Mouse (Mus musculus): ENCODE results near the gene Prss34. TPM values are rescaled to one million over a fixed set of nuclear protein-coding genes. Genes with fewer than 3 reads are reported as not detected.

Gene Prss34
- polyA plus RNA-seq, 1 experiment from 2014 or later = 0.13 TPM

GRCm38 (mm10) chr17:25320819-25321218, 22.6 kb downstream of the Prss34 start:
- 93% methylated on average over 8 of the region's 8 CpGs for WGBS
- no peak overlapping the region for H3K4me2 ChIP-seq
- H3K4me1 ChIP-seq = no peaks in the 10 kb centered on the region
- no peak overlapping the region for H3K27ac ChIP-seq (replicated peaks)
- H3K27me3 ChIP-seq (replicated peaks) = peaks cover 2% of the 10 kb centered on the region; the same call in 1 of the 2 replicates
- H3K9me3 ChIP-seq (replicated peaks) = no peaks in the 10 kb centered on the region
- no peak overlapping the region for H3K9ac ChIP-seq (replicated peaks)
- no peak for ATAC-seq (ENCODE audit: low FRiP score)
- no peaks in the 10 kb centered on the region for H3K36me3 ChIP-seq
- H3K4me3 ChIP-seq (replicated peaks) = no peak overlapping the region

- H3K4me1 ChIP-seq = no peaks in the 10 kb centered on the region
- H3K9ac ChIP-seq (replicated peaks) = no peak overlapping the region
- H3K9me3 ChIP-seq (replicated peaks) = no peaks in the 10 kb centered on the region
- 20% methylated on average over 2 of the region's 2 CpGs for WGBS
- no peaks in the 10 kb centered on the region for H3K36me3 ChIP-seq
- no peak overlapping the region for H3K27ac ChIP-seq (replicated peaks)
- H3K4me3 ChIP-seq (replicated peaks) = no peak overlapping the region
- ATAC-seq (ENCODE audit: low FRiP score) = no peak
- H3K27me3 ChIP-seq (replicated peaks) = peaks cover 2% of the 10 kb centered on the region; the same call in 1 of the 2 replicates
- no peak overlapping the region for H3K4me2 ChIP-seq
These were observed 24.7 kb downstream of the Prss34 start for GRCm38 (mm10) chr17:25322930-25323329.

- Histone ChIP-seq H3K4me2 (no peak overlapping the region), H3K27ac (replicated peaks) (no peak overlapping the region), H3K36me3 (no peaks in the 10 kb centered on the region), H3K4me3 (replicated peaks) (no peak overlapping the region), H3K9ac (replicated peaks) (no peak overlapping the region), H3K4me1 (no peaks in the 10 kb centered on the region), H3K9me3 (replicated peaks) (no peaks in the 10 kb centered on the region), H3K27me3 (replicated peaks) (peaks cover 24% of the 10 kb centered on the region)
- WGBS = 78% methylated on average over 9 of the region's 9 CpGs
- ATAC-seq (ENCODE audit: low FRiP score) = no peak
These were observed 34.1 kb downstream of the Prss34 start for GRCm38 (mm10) chr17:25332321-25332720.

- Histone ChIP-seq H3K4me2 (no peak overlapping the region), H3K36me3 (no peaks in the 10 kb centered on the region), H3K4me3 (replicated peaks) (no peak overlapping the region), H3K9me3 (replicated peaks) (no peaks in the 10 kb centered on the region), H3K27ac (replicated peaks) (no peak overlapping the region), H3K27me3 (replicated peaks) (peaks cover 24% of the 10 kb centered on the region), H3K9ac (replicated peaks) (no peak overlapping the region), H3K4me1 (no peaks in the 10 kb centered on the region)
- ATAC-seq (ENCODE audit: low FRiP score) = no peak
- WGBS = 0% methylated on average over 8 of the region's 8 CpGs
These were observed 35.7 kb downstream of the Prss34 start for GRCm38 (mm10) chr17:25333943-25334342.

- no peaks in the 10 kb centered on the region for H3K36me3 ChIP-seq
- 86% methylated on average over 4 of the region's 4 CpGs for WGBS
- no peak overlapping the region for H3K4me3 ChIP-seq (replicated peaks)
- H3K4me2 ChIP-seq = no peak overlapping the region
- no peaks in the 10 kb centered on the region for H3K4me1 ChIP-seq
- no peaks in the 10 kb centered on the region for H3K9me3 ChIP-seq (replicated peaks)
- ATAC-seq (ENCODE audit: low FRiP score) = no peak
- no peak overlapping the region for H3K9ac ChIP-seq (replicated peaks)
- H3K27me3 ChIP-seq (replicated peaks) = peaks cover 13% of the 10 kb centered on the region
- H3K27ac ChIP-seq (replicated peaks) = no peak overlapping the region
These were observed 40.0 kb downstream of the Prss34 start for GRCm38 (mm10) chr17:25338218-25338617.

DNA sequence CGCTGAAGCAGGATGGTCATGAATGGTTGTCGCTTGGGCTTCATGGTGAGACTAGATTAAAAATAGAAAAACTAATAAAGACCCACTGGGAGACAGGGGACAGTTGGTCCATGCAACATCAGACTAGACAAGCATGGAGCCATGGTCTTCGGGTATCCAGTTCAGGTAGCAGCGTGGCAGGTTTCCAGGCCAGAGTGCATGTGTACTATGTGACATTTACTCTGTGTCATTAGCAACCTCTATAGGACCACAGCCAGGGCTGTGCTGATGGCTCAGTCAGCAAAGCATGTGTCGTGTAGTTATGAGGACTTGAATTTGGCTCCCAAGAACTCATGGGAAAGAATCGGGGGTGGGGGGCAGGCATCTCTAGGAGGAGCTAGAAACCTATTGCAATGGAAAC, 41.8 kb downstream of the Prss34 start:
- Histone ChIP-seq H3K4me1 (no peaks in the 10 kb centered on the region), H3K4me2 (no peak overlapping the region), H3K4me3 (replicated peaks) (no peak overlapping the region), H3K27ac (replicated peaks) (no peak overlapping the region), H3K36me3 (no peaks in the 10 kb centered on the region), H3K9ac (replicated peaks) (no peak overlapping the region), H3K9me3 (replicated peaks) (no peaks in the 10 kb centered on the region), H3K27me3 (replicated peaks) (peaks cover 6% of the 10 kb centered on the region; the same call in 1 of the 2 replicates)
- 88% methylated on average over 6 of the region's 6 CpGs for WGBS
- no peak for ATAC-seq (ENCODE audit: low FRiP score)

GRCm38 (mm10) chr17:25341490-25341889, 43.3 kb downstream of the Prss34 start:
- Histone ChIP-seq H3K27me3 (replicated peaks) (peaks cover 5% of the 10 kb centered on the region; the same call in 1 of the 2 replicates), H3K9me3 (replicated peaks) (no peaks in the 10 kb centered on the region), H3K4me2 (no peak overlapping the region), H3K4me3 (replicated peaks) (no peak overlapping the region), H3K36me3 (no peaks in the 10 kb centered on the region), H3K9ac (replicated peaks) (no peak overlapping the region), H3K27ac (replicated peaks) (no peak overlapping the region), H3K4me1 (no peaks in the 10 kb centered on the region)
- ATAC-seq (ENCODE audit: low FRiP score) = no peak
- WGBS = 61% methylated on average over 3 of the region's 3 CpGs

GRCm38 (mm10) chr17:25345462-25345861, 47.3 kb downstream of the Prss34 start, which contains the start of gene Tpsab1:
TSS of gene Tpsab1 (minus strand) at chr17:25345562.
- no peaks in the 10 kb centered on the region for H3K36me3 ChIP-seq
- no peaks in the 10 kb centered on the region for H3K4me1 ChIP-seq
- no peak within 1 kb of the TSS for H3K27ac ChIP-seq (replicated peaks)
- H3K4me3 ChIP-seq (replicated peaks) = no peak within 1 kb of the TSS
- no peaks in the 10 kb centered on the region; the same call in 1 of the 2 replicates for H3K27me3 ChIP-seq (replicated peaks)
- WGBS = 91% methylated on average over 4 of the region's 4 CpGs
- H3K9ac ChIP-seq (replicated peaks) = no peak within 1 kb of the TSS
- H3K9me3 ChIP-seq (replicated peaks) = no peaks in the 10 kb centered on the region
- ATAC-seq (ENCODE audit: low FRiP score) = no peak
- no peak within 1 kb of the TSS for H3K4me2 ChIP-seq

Other genes with a start within 250 kb of the Prss34 start
- 11.4 and 13.3 TPM in 2 replicates for gene Tmem204, start 214.8 kb upstream of the Prss34 start, polyA plus RNA-seq (2015; fragmentation: Nextera tagmentation; extraction: Ambion mirVana)
- 56.5 and 57.6 TPM in 2 replicates for gene Telo2, start 182.4 kb upstream of the Prss34 start, polyA plus RNA-seq (2015; fragmentation: Nextera tagmentation; extraction: Ambion mirVana)
- gene Ptx4, start 177.6 kb upstream of the Prss34 start, polyA plus RNA-seq (2015; fragmentation: Nextera tagmentation; extraction: Ambion mirVana) = 0.13 TPM in 1 of 2 replicates, not detected in the other
- gene Clcn7, start 165.0 kb upstream of the Prss34 start, polyA plus RNA-seq (2015; fragmentation: Nextera tagmentation; extraction: Ambion mirVana) = 25.1 and 28.7 TPM in 2 replicates
- gene Ccdc154, start 135.9 kb upstream of the Prss34 start, polyA plus RNA-seq (2015; fragmentation: Nextera tagmentation; extraction: Ambion mirVana) = not detected in 2 replicates
- not detected in 2 replicates for gene Gm38655, start 122.9 kb upstream of the Prss34 start, polyA plus RNA-seq (2015; fragmentation: Nextera tagmentation; extraction: Ambion mirVana)
- 31.5 and 31.7 TPM in 2 replicates for gene BC003965, start 113.8 kb upstream of the Prss34 start, polyA plus RNA-seq (2015; fragmentation: Nextera tagmentation; extraction: Ambion mirVana)
- 14.1 and 14.8 TPM in 2 replicates for gene Unkl, start 110.0 kb upstream of the Prss34 start, polyA plus RNA-seq (2015; fragmentation: Nextera tagmentation; extraction: Ambion mirVana)
- gene Gnptg, start 58.3 kb upstream of the Prss34 start, polyA plus RNA-seq (2015; fragmentation: Nextera tagmentation; extraction: Ambion mirVana) = 99.6 and 110 TPM in 2 replicates
- gene Tsr3, start 58.2 kb upstream of the Prss34 start, polyA plus RNA-seq (2015; fragmentation: Nextera tagmentation; extraction: Ambion mirVana) = 57.8 and 60.2 TPM in 2 replicates
- gene Baiap3, start 42.0 kb upstream of the Prss34 start, polyA plus RNA-seq (2015; fragmentation: Nextera tagmentation; extraction: Ambion mirVana) = 9.9 and 10.3 TPM in 2 replicates
- gene Ube2i, start 23.8 kb upstream of the Prss34 start, polyA plus RNA-seq (2015; fragmentation: Nextera tagmentation; extraction: Ambion mirVana) = 400 and 434 TPM in 2 replicates
- gene Prss28, start 10.3 kb downstream of the Prss34 start, polyA plus RNA-seq (2015; fragmentation: Nextera tagmentation; extraction: Ambion mirVana) = not detected in 2 replicates
- gene Prss29, start 20.3 kb downstream of the Prss34 start, polyA plus RNA-seq (2015; fragmentation: Nextera tagmentation; extraction: Ambion mirVana) = not detected in 2 replicates
- gene Tpsab1, start 47.2 kb downstream of the Prss34 start, polyA plus RNA-seq (2015; fragmentation: Nextera tagmentation; extraction: Ambion mirVana) = 0.19 TPM in 1 of 2 replicates, not detected in the other
- 1.2 and 1.8 TPM in 2 replicates for gene Tpsb2, start 67.9 kb downstream of the Prss34 start, polyA plus RNA-seq (2015; fragmentation: Nextera tagmentation; extraction: Ambion mirVana)
- gene Tpsg1, start 70.9 kb downstream of the Prss34 start, polyA plus RNA-seq (2015; fragmentation: Nextera tagmentation; extraction: Ambion mirVana) = 0.34 and 0.74 TPM in 2 replicates
- gene Cacna1h, start 135.4 kb downstream of the Prss34 start, polyA plus RNA-seq (2015; fragmentation: Nextera tagmentation; extraction: Ambion mirVana) = 10.1 and 10.9 TPM in 2 replicates
- 0.67 and 0.84 TPM in 2 replicates for gene Tekt4, start 156.2 kb downstream of the Prss34 start, polyA plus RNA-seq (2015; fragmentation: Nextera tagmentation; extraction: Ambion mirVana)
- 0.64 and 0.93 TPM in 2 replicates for gene Sstr5, start 198.9 kb downstream of the Prss34 start, polyA plus RNA-seq (2015; fragmentation: Nextera tagmentation; extraction: Ambion mirVana)